Mouse (Mus musculus): ENCODE results near the gene Grap2.

- TF ChIP-seq CTCF (IDR thresholded peaks at IDR 0.05; ENCODE audit: low read depth, low read length) (no peak), GATA1 (IDR thresholded peaks at IDR 0.05; ENCODE audit: borderline replicate concordance, low read length) (no peak), TAL1 (conservative IDR thresholded peaks at IDR 0.05; ENCODE audit: low read depth, low read length) (no peak), POLR2AphosphoS5 (IDR thresholded peaks at IDR 0.05; ENCODE audit: insufficient replicate concordance, low read depth, low read length) (no peak), GATA2 (IDR thresholded peaks at IDR 0.05; ENCODE audit: borderline replicate concordance, low read depth, low read length) (no peak)
Observed at GRCm38 (mm10) chr15:80574211-80575040, 2.0 kb downstream of the Grap2 start.

Data from G1E (cell line).